Mouse (Mus musculus) thymus, adult 2 months (tissue): ENCODE measurements around the gene Rtkn2.

Source experiments
- CTCF ChIP-seq: fragments of 200-500 bp; IDR thresholded peaks from 2 replicates; pipeline ENCODE4 v1.5.1; 2012; ENCODE audit warnings: mild to moderate bottlenecking, control low read depth, low read length, moderate library complexity, borderline replicate concordance; ENCODE audit not compliant: control insufficient read depth, poor library complexity, insufficient read depth; ENCODE audit errors: extremely low read depth
- POLR2A ChIP-seq: fragments of 200-500 bp; IDR thresholded peaks from 2 replicates; pipeline ENCODE4 v1.6.1; 2012; ENCODE audit warnings: mild to moderate bottlenecking, low read length, control low read depth, moderate library complexity; ENCODE audit not compliant: control insufficient read depth, poor library complexity, insufficient read depth; ENCODE audit errors: extremely low read depth

DNA sequence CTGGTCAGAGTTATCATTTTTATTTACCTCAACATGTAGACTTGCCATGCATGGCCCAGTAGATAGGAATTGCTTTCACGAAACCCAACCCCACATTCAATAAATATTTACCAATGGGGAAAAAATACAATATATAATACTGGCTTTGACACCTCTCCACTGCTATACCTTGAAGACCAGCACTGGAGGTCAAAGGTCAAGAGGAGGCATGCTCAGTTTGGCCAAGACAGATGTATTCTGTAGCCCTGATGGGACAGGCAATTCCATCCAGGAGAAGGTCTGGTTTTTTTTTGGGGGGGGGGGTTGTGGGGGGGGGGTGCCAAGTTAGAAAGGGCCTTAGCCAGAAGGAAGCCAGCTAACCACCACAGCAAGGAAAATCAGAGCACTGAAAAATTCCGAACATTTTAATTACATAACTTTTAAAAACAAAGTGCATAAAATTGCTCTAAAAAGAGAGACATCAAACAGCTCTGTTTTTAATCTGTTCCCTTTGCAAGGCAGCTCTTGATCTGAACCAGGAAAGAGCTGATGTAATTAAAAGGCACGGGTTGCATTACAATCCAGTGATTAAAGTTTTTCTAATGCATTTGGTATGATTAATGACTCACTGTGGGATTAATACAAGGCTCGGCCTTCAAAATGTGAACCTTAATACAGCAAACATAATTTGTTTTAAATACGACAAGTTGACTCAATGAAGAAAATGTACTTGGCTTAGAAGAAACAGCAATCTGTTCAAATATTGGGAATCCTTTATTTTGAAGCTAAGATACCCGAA is 123.9 kb downstream of the Rtkn2 start:
- TF ChIP-seq POLR2A (no peak), CTCF (no peak)
